11 mouse cellular contexts compared by ENCODE assay signal in the genomic region with DNA sequence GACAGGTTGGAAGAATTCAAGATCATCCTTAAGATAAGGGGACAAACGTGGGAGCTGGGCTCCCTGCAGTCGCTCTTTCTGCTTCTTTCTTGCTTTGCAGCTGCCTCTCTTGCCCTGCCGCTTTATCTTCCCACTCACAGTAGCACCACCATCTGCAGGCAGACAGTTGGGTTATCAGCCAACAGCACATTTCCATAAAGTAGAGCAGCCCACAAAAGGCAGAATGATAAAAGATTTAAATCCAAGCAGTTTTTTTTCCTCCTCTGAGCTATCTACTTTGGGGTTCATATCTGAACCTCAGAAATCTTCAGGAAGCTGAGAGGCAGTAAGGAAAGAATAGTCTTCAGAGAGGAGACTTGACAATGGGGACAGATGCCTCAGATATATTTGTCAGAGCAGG. TPM values are rescaled to one million over a fixed set of nuclear protein-coding genes. Genes with fewer than 3 reads are reported as not detected.
DNase-seq lines count a peak whose midpoint lies in the region; ATAC-seq lines count a peak whose summit lies in the region.
"Had no signal": no experiment of that assay in that cellular context is flagged by ENCODE, and none has a peak within 500 bp of the region (broad histone marks: within the 10 kb centered on the region; RNA-seq: fewer than 3 reads in every experiment).

No protein-coding gene starts in this region.

- WGBS in hindbrain, embryonic 12.5 days: 39% methylated on average over 3 of the region's 3 CpGs

- H3K4me2 ChIP-seq in hindbrain, embryonic 12.5 days (replicated peaks): no peak overlapping the region
- H3K4me2 ChIP-seq: embryonic facial prominence, embryonic 12.5 days had no signal

- no peak overlapping the region for H3K9ac ChIP-seq in hindbrain, embryonic 12.5 days
- H3K9ac ChIP-seq: embryonic facial prominence, embryonic 12.5 days had no signal

- ATAC-seq in hindbrain, embryonic 12.5 days (ENCODE audit: low FRiP score): no peak
- ATAC-seq: inflammation-experienced regulatory T-cells, adult 6 months had no signal

- no peak overlapping the region for H3K27ac ChIP-seq in hindbrain, embryonic 12.5 days
- H3K27ac ChIP-seq: embryonic facial prominence, embryonic 12.5 days; macrophage had no signal

- intact Hi-C loops in left cerebral cortex, postnatal 4 days (cut with DNase I): no loop called here

- no peaks in the 10 kb centered on the region for H3K36me3 ChIP-seq in hindbrain, embryonic 12.5 days
- H3K36me3 ChIP-seq: embryonic facial prominence, embryonic 12.5 days had no signal

- no peak overlapping the region for H3K4me3 ChIP-seq in hindbrain, embryonic 12.5 days
- H3K4me3 ChIP-seq: embryonic facial prominence, embryonic 12.5 days had no signal

- no peaks in the 10 kb centered on the region for H3K9me3 ChIP-seq in hindbrain, embryonic 12.5 days (replicated peaks)
- H3K9me3 ChIP-seq: embryonic facial prominence, embryonic 12.5 days had no signal

- no peaks in the 10 kb centered on the region for H3K4me1 ChIP-seq in hindbrain, embryonic 12.5 days
- H3K4me1 ChIP-seq: embryonic facial prominence, embryonic 12.5 days had no signal

- no peaks in the 10 kb centered on the region for H3K27me3 ChIP-seq in hindbrain, embryonic 12.5 days
- H3K27me3 ChIP-seq: embryonic facial prominence, embryonic 12.5 days had no signal

- peak; percentile 51 for DNase-seq in left cerebral cortex, adult 11 months (ENCODE audit: low spot score)
- no peak for DNase-seq in left cerebral cortex, postnatal 4 days
- peak; percentile 43 to 72 for DNase-seq in frontal cortex, adult 2 months (ENCODE audit: extremely low spot score in 1 of 2, low spot score in 1 of 2)
- peak; percentile 57 for DNase-seq in liver
- DNase-seq in right cerebral cortex, postnatal 25 days: peak; percentile 52
- no peak for DNase-seq in gastrocnemius, postnatal 25 days
- no peak for DNase-seq in gastrocnemius, adult 8-10 months (ENCODE audit: low spot score in 2 of 2)

RNA-seq across cellular contexts. Expression of a gene that starts 24.9 kb away (rescaled TPM):
- total RNA-seq in left cerebral cortex, postnatal 4 days (2021): 100 to 1,000 TPM; 102 to 107 TPM
- polyA plus RNA-seq in frontal cortex, adult 2 months (2012; rRNA removed): 49.5 and 59.6 TPM in 2 replicates
- total RNA-seq in gastrocnemius, postnatal 25 days (2021): 10 to 100 TPM; 21.5 to 23.8 TPM
- 10 to 100 TPM; 22.4 to 31.5 (median 26.2) TPM for total RNA-seq in gastrocnemius, adult 8-10 months (2022)
- polyA plus RNA-seq in hindbrain, embryonic 12.5 days (2016; fragmentation: Nextera tagmentation; extraction: Ambion mirVana): 9.9 and 10.7 TPM in 2 replicates

Comparison
In these comparisons a context has a peak if more than half of its experiments do, and no peak if none do; other contexts are left out.
1. DNase-seq: peak in left cerebral cortex, adult 11 months (single experiment), frontal cortex, adult 2 months (2 of 2), liver (single experiment) and right cerebral cortex, postnatal 25 days (single experiment); none in left cerebral cortex, postnatal 4 days (single experiment), gastrocnemius, postnatal 25 days (single experiment) and gastrocnemius, adult 8-10 months (0 of 2).